Mouse (Mus musculus): ENCODE measurements around the gene Selplg. TPM values are rescaled to one million over a fixed set of nuclear protein-coding genes. Genes with fewer than 3 reads are reported as not detected.
A peak's percentile ranks its signal among the peaks of the same experiment; 100 is the strongest.

The Selplg gene
- polyA plus RNA-seq, 1 experiment from 2014 or later = 2.0 TPM

DNA sequence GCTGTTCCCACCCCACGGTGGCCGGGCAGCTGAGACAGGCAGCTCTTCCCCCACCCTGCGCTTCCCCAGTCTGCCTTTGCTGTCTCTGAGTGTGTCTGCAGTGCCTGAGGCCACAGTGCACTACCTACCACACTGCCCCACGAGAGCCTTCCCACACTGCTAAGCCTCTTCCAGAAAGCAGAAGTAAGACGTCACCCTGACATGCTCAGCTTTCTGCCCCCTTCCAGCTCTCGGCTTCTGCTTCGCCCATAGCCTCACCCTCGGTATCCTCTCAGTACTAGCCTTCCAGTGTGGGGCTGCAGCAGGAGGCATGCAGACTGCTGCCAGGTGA, 55.6 kb downstream of the Selplg start:
- DNase-seq (ENCODE audit: low spot score) = no peak
- no peak overlapping the region for H3K9ac ChIP-seq (ENCODE audit: low read length)
- no peak overlapping the region for H3K27ac ChIP-seq (replicated peaks)
- 81% methylated on average over 8 of the region's 8 CpGs for WGBS
- H3K27me3 ChIP-seq (ENCODE audit: control insufficient read depth, insufficient read depth, low read length) = no peaks in the 10 kb centered on the region
- no peaks in the 10 kb centered on the region for H3K9me3 ChIP-seq (ENCODE audit: control insufficient read depth, low read length)
- no peak for ATAC-seq (ENCODE audit: low FRiP score, low TSS enrichment)
- H3K4me2 ChIP-seq (replicated peaks; ENCODE audit: low read depth) = no peak overlapping the region
- no peak overlapping the region for H3K4me3 ChIP-seq (ENCODE audit: low read depth, low read length)
- no peak for TF ChIP-seq CTCF (IDR thresholded peaks at IDR 0.05; ENCODE audit: low read depth)
- TF ChIP-seq EP300 (optimal IDR thresholded peaks at IDR 0.05) = no peak
- H3K36me3 ChIP-seq (ENCODE audit: control insufficient read depth, insufficient read depth, low read length) = peaks cover 15% of the 10 kb centered on the region; the same call in 1 of the 2 replicates
- no peaks in the 10 kb centered on the region for H3K4me1 ChIP-seq (replicated peaks; ENCODE audit: control insufficient read depth, insufficient read depth)

DNA sequence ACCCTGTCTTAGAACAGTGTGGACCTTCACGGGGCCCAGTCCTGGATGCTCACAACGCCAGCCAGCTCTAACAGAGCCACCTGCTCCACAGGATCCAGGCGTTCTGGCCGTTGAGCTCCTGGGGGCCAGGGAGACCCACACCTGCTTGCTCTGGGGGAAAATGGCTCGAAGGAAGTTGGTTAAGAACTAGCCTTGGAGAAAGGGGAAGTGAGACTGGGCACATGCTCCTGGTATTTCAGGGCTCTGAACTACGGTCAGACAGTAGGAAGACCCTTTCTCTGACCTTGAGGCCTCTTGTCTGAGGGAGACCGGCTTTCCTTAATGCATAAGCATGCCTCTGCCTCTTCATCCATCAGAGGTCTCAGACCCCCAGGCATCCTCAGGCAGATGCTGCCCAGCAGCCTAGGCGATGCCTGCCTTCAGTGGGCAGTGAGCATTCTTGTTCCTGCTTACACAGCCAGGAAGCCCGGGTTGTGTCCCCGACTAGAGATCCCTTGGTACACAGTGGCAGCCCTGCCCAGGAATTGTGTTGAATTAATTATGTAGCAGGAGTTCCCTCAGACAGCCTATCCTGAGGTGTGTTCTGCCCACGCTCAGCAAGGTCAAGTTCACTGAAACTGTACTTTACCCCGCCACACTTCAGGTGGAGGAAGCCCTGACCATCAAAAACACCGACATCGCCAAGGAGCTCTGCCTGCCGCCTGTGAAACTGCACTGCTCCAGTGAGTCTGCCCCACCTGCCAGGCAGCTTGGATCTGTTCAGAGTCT, 56.1 kb downstream of the Selplg start:
- no peak for DNase-seq (ENCODE audit: low spot score)
- Histone ChIP-seq H3K27ac (replicated peaks) (no peak overlapping the region), H3K9ac (ENCODE audit: low read length) (no peak overlapping the region), H3K9me3 (ENCODE audit: control insufficient read depth, low read length) (no peaks in the 10 kb centered on the region), H3K4me2 (replicated peaks; ENCODE audit: low read depth) (no peak overlapping the region), H3K4me3 (ENCODE audit: low read depth, low read length) (no peak overlapping the region), H3K27me3 (ENCODE audit: control insufficient read depth, insufficient read depth, low read length) (no peaks in the 10 kb centered on the region), H3K36me3 (ENCODE audit: control insufficient read depth, insufficient read depth, low read length) (peaks cover 15% of the 10 kb centered on the region; the same call in 1 of the 2 replicates), H3K4me1 (replicated peaks; ENCODE audit: control insufficient read depth, insufficient read depth) (no peaks in the 10 kb centered on the region)
- WGBS = 88% methylated on average over 15 of the region's 15 CpGs
- ATAC-seq (ENCODE audit: low FRiP score, low TSS enrichment) = no peak
- TF ChIP-seq EP300 (optimal IDR thresholded peaks at IDR 0.05) = no peak
- TF ChIP-seq CTCF (IDR thresholded peaks at IDR 0.05; ENCODE audit: low read depth) = no peak

DNA sequence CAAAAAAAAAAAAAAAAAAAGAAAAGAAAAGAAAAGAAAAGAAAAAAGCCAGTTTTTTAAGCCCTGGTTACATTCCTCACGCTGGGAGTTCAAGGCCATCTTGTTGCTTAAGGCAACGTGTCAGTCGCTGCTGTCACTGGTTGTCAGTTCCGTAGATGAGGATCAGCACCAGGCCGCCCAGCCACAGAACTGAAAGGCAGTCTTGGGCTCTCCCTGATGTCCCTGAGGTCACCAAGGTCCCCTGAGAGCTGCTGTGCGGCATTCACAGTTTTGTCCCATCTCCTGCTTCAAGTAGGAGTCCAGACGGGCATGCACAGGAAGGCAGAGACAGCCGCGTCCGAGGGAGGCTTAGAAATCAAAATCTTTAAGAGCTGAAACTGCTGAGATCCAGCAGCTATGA, 56.9 kb downstream of the Selplg start:
- ATAC-seq (ENCODE audit: low FRiP score, low TSS enrichment) (no peak), DNase-seq (ENCODE audit: low spot score) (no peak)
- H3K36me3 ChIP-seq (ENCODE audit: control insufficient read depth, insufficient read depth, low read length) = peaks cover 15% of the 10 kb centered on the region; the same call in 1 of the 2 replicates
- no peak overlapping the region for H3K4me2 ChIP-seq (replicated peaks; ENCODE audit: low read depth)
- no peak for TF ChIP-seq EP300 (optimal IDR thresholded peaks at IDR 0.05)
- no peak for TF ChIP-seq CTCF (IDR thresholded peaks at IDR 0.05; ENCODE audit: low read depth)
- H3K9me3 ChIP-seq (ENCODE audit: control insufficient read depth, low read length) = no peaks in the 10 kb centered on the region
- WGBS = 92% methylated on average over 10 of the region's 10 CpGs
- H3K27ac ChIP-seq (replicated peaks) = no peak overlapping the region
- H3K27me3 ChIP-seq (ENCODE audit: control insufficient read depth, insufficient read depth, low read length) = no peaks in the 10 kb centered on the region
- H3K4me3 ChIP-seq (ENCODE audit: low read depth, low read length) = no peak overlapping the region
- no peaks in the 10 kb centered on the region; the same call in 1 of the 2 replicates for H3K4me1 ChIP-seq (replicated peaks; ENCODE audit: control insufficient read depth, insufficient read depth)
- no peak overlapping the region for H3K9ac ChIP-seq (ENCODE audit: low read length)

DNA sequence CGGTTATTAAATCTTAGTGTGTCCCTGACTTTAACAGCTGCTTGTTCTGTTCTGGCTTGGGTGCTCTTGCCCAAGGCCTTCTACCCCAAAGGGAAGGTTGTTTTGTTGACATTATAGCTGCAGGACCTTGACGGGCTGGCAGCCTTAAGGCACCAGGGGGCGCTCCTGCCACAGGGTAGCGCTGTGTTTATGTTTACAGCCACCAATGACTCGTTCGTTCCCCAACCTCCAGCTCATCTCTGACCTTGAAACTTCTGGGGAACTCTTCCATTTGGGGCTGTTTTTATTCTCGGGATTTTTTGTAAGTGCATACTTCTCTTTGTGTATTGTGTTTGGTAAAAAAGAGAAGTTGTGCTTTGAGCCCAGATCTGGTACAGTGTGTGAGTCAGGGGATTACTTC, 58.8 kb downstream of the Selplg start:
- peak; percentile 98 for TF ChIP-seq CTCF (IDR thresholded peaks at IDR 0.05; ENCODE audit: low read depth)
- no peak for TF ChIP-seq EP300 (optimal IDR thresholded peaks at IDR 0.05)
- Histone ChIP-seq H3K4me3 (ENCODE audit: low read depth, low read length) (peak overlapping the region; percentile 99), H3K36me3 (ENCODE audit: control insufficient read depth, insufficient read depth, low read length) (peaks cover 15% of the 10 kb centered on the region; the same call in 1 of the 2 replicates), H3K4me2 (replicated peaks; ENCODE audit: low read depth) (peak overlapping the region; percentile 93), H3K27me3 (ENCODE audit: control insufficient read depth, insufficient read depth, low read length) (no peaks in the 10 kb centered on the region), H3K4me1 (replicated peaks; ENCODE audit: control insufficient read depth, insufficient read depth) (peaks cover 5% of the 10 kb centered on the region; the same call in 1 of the 2 replicates), H3K9ac (ENCODE audit: low read length) (peak overlapping the region; percentile 64), H3K9me3 (ENCODE audit: control insufficient read depth, low read length) (no peaks in the 10 kb centered on the region), H3K27ac (replicated peaks) (peak overlapping the region; percentile 65)
- 1% methylated on average over 7 of the region's 7 CpGs for WGBS
- DNase-seq (ENCODE audit: low spot score) (peak; percentile 89), ATAC-seq (ENCODE audit: low FRiP score, low TSS enrichment) (peak; percentile 33; the same call in 1 of the 2 replicates)

DNA sequence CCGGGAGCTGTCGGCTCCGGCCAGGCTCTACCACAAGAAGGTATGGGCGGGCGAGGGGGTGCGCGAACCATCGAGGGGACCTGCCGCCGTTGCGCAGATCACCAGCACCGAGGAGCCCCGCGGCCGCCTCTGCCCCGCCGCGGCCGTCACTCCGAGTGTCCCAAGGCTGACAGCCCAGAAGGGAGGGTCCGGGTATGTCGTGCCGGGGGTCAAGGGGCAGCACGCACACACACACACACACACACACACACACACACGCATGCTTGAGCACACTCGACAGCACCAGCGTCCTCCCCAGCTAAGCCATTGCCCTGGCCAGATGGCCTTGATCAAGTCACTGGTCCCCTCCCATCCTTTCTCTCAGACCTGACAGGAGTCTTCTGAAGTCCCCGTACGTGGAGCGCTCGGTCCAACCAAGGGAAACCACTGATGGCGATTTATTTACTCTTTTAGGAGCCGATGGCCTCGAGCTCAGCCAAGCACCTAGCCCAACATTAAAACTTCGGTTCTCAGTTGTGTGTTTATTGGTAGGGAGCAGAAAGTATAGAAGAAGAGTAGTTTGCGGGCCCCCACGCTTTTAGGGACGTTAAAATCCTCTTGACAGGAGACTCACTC, 59.4 kb downstream of the Selplg start:
- H3K9me3 ChIP-seq (ENCODE audit: control insufficient read depth, low read length) = no peaks in the 10 kb centered on the region
- H3K9ac ChIP-seq (ENCODE audit: low read length) = peak overlapping the region; percentile 64
- no peaks in the 10 kb centered on the region for H3K27me3 ChIP-seq (ENCODE audit: control insufficient read depth, insufficient read depth, low read length)
- WGBS = 1% methylated on average over 28 of the region's 38 CpGs
- peak overlapping the region; percentile 93 for H3K4me2 ChIP-seq (replicated peaks; ENCODE audit: low read depth)
- ATAC-seq (ENCODE audit: low FRiP score, low TSS enrichment) = peak; percentile 30
- H3K4me3 ChIP-seq (ENCODE audit: low read depth, low read length) = peak overlapping the region; percentile 99
- peak overlapping the region; percentile 65 for H3K27ac ChIP-seq (replicated peaks)
- H3K4me1 ChIP-seq (replicated peaks; ENCODE audit: control insufficient read depth, insufficient read depth) = peaks cover 5% of the 10 kb centered on the region; the same call in 1 of the 2 replicates
- TF ChIP-seq CTCF (IDR thresholded peaks at IDR 0.05; ENCODE audit: low read depth) = no peak
- TF ChIP-seq EP300 (optimal IDR thresholded peaks at IDR 0.05) = no peak
- no peak for DNase-seq (ENCODE audit: low spot score)
- H3K36me3 ChIP-seq (ENCODE audit: control insufficient read depth, insufficient read depth, low read length) = peaks cover 15% of the 10 kb centered on the region; the same call in 1 of the 2 replicates
